Mouse (Mus musculus): Measurements from ENCODE around the gene Insl5.

- no peak for TF ChIP-seq CTCF (IDR thresholded peaks at IDR 0.05; ENCODE audit: low read depth)
- no peak for TF ChIP-seq EP300 (IDR thresholded peaks at IDR 0.05; ENCODE audit: low read depth)
Observed at GRCm38 (mm10) chr4:103004681-103005080, 22.0 kb downstream of the Insl5 start.

Data from liver, embryonic 14.5 days (tissue).